Mouse (Mus musculus): ENCODE measurements at regions not wholly inside any gene's neighbourhood (a gene's known extent, or its start where the extent isn't known, plus 50 kb on each side); places are given as distances from the start of the nearest gene placed in this dataset.
"Not testable (repeated sequence)": the region's sequence is repeated elsewhere in the genome, so short reads cannot be mapped to it uniquely, and the experiment has no call there.

DNA sequence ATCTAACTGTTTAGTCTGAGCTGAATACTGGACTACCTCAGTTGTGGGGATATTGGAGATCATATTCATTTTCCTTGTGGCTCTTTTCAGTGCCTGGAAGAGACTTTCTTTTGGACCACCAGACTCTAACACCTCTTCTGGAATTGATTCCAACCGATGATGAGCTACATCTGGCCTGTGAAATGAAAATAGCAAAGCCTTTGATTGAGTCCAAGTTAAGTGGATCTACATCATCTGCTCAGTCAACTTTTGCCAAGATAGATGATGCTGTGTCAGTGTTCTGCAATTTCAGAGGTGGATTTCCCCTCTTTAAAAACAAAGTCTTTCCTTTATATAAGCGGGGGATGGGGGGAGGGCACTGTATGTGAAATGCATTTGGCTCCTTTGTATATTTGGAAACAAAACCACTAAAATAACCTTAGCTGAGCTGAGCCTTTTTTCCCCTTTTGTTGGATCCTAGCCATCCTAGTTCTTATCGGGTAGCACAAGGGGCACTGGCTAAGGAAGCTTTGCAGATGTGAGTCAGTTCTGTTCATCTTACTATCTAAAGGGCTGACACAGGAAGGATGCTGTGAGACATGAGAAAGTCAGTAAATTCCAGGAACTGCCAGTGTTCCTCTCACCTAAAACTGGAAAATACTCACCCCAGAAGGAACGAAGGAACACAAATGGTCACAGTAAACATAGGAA lies 473.8 kb downstream of the Cypt12 start:
- no peak overlapping the region for H3K27ac ChIP-seq (ENCODE audit: low read depth, low read length)
- 83% methylated on average over 4 of the region's 4 CpGs for WGBS
- no peak for DNase-seq (ENCODE audit: low spot score)

DNA sequence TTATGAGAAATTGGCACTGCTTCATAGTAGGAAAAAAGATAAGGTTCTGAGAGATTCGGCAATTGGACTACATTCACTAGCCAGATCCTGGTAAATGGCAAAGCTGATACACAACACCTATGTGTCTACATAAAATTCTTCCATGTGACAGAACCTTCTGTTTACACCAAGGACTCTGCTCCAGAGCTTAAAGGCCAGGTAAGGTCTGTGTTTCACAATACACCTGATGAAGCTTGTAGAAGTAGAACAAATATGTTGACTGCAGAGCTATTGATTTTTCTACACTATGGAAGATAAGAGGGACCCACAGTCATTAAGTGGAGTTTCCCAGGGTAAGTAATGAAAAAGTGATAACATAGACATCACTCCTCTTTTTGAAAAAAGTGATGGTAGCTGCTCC lies 480.7 kb downstream of the Cypt12 start:
- H3K36me3 ChIP-seq (ENCODE audit: control insufficient read depth, insufficient read depth, low read length), result no peaks in the 10 kb centered on the region
- no peak overlapping the region for H3K4me3 ChIP-seq (ENCODE audit: low read depth, low read length)
- DNase-seq (ENCODE audit: low spot score), result no peak
- 92% methylated on average over 1 of the region's 1 CpGs for WGBS
- no peaks in the 10 kb centered on the region for H3K4me1 ChIP-seq (replicated peaks; ENCODE audit: control insufficient read depth, insufficient read depth, low read length)
- H3K27me3 ChIP-seq (ENCODE audit: control insufficient read depth, insufficient read depth, low read length), result no peaks in the 10 kb centered on the region
- H3K9ac ChIP-seq (ENCODE audit: low read depth, low read length), result no peak overlapping the region
- no peak overlapping the region for H3K4me2 ChIP-seq (replicated peaks; ENCODE audit: low read depth, low read length)
- ATAC-seq (ENCODE audit: low FRiP score), result no peak
- H3K9me3 ChIP-seq (ENCODE audit: control insufficient read depth, low read length), result no peaks in the 10 kb centered on the region
- no peak overlapping the region for H3K27ac ChIP-seq (ENCODE audit: low read depth, low read length)

More for the DNA sequence above, 473.8 kb downstream of the Cypt12 start:
- Histone ChIP-seq H3K4me1 (replicated peaks; ENCODE audit: control insufficient read depth, insufficient read depth, low read length) (no peaks in the 10 kb centered on the region), H3K36me3 (ENCODE audit: control insufficient read depth, insufficient read depth, low read length) (no peaks in the 10 kb centered on the region), H3K9ac (ENCODE audit: low read depth, low read length) (no peak overlapping the region), H3K27me3 (ENCODE audit: control insufficient read depth, insufficient read depth, low read length) (no peaks in the 10 kb centered on the region), H3K9me3 (ENCODE audit: control insufficient read depth, low read length) (no peaks in the 10 kb centered on the region), H3K4me2 (replicated peaks; ENCODE audit: low read depth, low read length) (no peak overlapping the region), H3K4me3 (ENCODE audit: low read depth, low read length) (no peak overlapping the region)
- ATAC-seq (ENCODE audit: low FRiP score), result no peak

DNA sequence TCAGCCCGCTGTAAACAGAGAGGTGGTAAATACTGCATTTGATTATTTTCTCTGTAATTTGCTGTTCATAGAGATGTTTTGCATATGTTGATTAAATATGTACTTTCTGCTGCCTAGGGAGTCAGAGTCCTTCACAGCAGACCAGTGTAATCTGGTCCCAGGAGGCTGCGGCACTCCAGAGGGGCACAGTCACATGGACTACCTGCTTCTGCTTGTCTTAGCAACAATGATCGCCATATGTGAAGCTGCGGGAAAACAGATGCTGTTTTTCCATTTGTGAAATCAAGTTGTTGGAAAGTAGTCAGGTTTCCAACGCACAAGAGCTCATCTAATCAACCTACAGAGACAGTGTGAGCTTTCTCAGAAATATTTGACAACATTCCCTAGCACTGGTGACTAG lies 490.6 kb downstream of the Cypt12 start:
- Histone ChIP-seq H3K4me3 (ENCODE audit: low read depth, low read length) (no peak overlapping the region), H3K36me3 (ENCODE audit: control insufficient read depth, insufficient read depth, low read length) (no peaks in the 10 kb centered on the region), H3K27me3 (ENCODE audit: control insufficient read depth, insufficient read depth, low read length) (no peaks in the 10 kb centered on the region), H3K9ac (ENCODE audit: low read depth, low read length) (no peak overlapping the region), H3K4me2 (replicated peaks; ENCODE audit: low read depth, low read length) (no peak overlapping the region), H3K27ac (ENCODE audit: low read depth, low read length) (no peak overlapping the region), H3K4me1 (replicated peaks; ENCODE audit: control insufficient read depth, insufficient read depth, low read length) (no peaks in the 10 kb centered on the region), H3K9me3 (ENCODE audit: control insufficient read depth, low read length) (no peaks in the 10 kb centered on the region)
- 79% methylated on average over 5 of the region's 5 CpGs for WGBS
- DNase-seq (ENCODE audit: low spot score) (no peak), ATAC-seq (ENCODE audit: low FRiP score) (no peak)

DNA sequence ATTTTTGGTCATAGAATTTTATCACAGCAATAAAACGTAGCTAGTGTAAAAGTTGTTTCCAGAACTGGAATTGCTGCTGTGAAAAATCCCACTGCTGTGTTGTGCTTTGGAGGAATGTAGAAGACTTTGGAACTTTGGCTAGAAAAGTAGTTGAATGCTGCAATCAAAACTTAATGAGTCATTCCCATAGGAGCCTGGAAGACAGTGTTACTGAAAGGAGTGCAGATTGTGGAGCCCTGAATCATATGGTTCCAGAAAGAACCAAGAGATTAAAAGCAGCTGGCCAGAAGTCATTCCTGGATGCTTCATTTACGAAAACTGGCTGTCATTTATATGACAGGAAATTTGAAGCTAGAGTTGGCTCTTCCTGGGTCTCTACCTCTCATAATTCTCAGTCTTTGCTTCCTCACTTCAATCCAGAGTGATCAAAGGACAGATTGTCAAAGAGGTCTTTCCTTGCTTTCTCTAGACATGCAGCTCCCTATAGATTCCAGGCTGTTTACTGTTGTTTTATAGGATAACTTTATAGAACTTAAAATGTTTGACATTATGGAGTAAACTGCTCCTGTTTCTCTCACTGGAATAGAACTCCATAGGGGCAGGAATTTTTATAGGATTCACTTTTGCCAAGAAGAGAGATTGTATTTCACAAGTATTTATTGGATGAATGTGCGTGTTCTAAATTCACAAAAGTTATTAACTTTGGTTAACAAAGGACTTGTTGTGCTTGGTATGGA lies 504.2 kb downstream of the Cypt12 start:
- Histone ChIP-seq H3K27me3 (ENCODE audit: control insufficient read depth, insufficient read depth, low read length) (no peaks in the 10 kb centered on the region), H3K27ac (ENCODE audit: low read depth, low read length) (no peak overlapping the region), H3K4me3 (ENCODE audit: low read depth, low read length) (no peak overlapping the region), H3K9me3 (ENCODE audit: control insufficient read depth, low read length) (no peaks in the 10 kb centered on the region), H3K4me1 (replicated peaks; ENCODE audit: control insufficient read depth, insufficient read depth, low read length) (no peaks in the 10 kb centered on the region), H3K9ac (ENCODE audit: low read depth, low read length) (no peak overlapping the region), H3K4me2 (replicated peaks; ENCODE audit: low read depth, low read length) (no peak overlapping the region), H3K36me3 (ENCODE audit: control insufficient read depth, insufficient read depth, low read length) (no peaks in the 10 kb centered on the region)
- 89% methylated on average over 3 of the region's 3 CpGs for WGBS
- DNase-seq (ENCODE audit: low spot score) (no peak), ATAC-seq (ENCODE audit: low FRiP score) (no peak)

DNA sequence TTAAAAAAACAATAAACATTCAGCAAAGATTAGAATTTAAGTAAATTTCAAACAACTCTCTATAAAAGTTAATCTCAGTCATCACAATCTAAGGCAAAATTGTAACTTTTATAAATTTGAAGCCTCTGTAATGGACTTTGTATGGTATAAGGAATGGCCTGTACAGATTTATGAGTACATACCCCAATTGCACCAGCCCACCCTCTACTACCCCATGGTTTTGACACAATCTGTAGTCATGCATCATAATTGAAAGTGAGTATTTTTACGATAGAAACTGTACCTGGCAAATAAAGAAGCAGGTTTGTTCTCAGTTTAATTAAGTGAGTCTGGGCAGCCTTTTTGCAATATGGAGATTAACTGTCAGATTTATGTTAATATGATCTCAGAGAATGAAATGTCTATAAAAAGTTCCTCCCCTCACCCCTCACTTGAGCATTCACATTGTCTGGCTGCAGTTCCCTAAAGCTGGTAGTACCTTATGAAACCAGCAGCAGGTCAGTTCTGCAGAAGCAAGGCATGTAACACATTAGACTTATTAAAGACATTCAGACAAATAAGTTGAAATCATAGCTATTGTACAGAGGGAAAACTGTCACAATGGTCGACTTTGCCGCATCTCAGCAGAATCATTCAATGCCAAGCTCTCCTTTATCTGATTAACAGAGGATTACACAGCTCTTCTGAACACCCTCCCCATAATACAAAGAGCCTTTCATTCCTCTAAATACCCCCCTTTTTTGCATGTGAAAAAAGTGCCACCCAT lies 505.2 kb downstream of the Cypt12 start:
- H3K4me2 ChIP-seq (replicated peaks; ENCODE audit: low read depth, low read length), result no peak overlapping the region
- H3K9me3 ChIP-seq (ENCODE audit: control insufficient read depth, low read length), result no peaks in the 10 kb centered on the region
- no peak overlapping the region for H3K27ac ChIP-seq (ENCODE audit: low read depth, low read length)
- no peaks in the 10 kb centered on the region for H3K27me3 ChIP-seq (ENCODE audit: control insufficient read depth, insufficient read depth, low read length)
- H3K36me3 ChIP-seq (ENCODE audit: control insufficient read depth, insufficient read depth, low read length), result no peaks in the 10 kb centered on the region
- H3K4me3 ChIP-seq (ENCODE audit: low read depth, low read length), result no peak overlapping the region
- peak; percentile 71 for ATAC-seq (ENCODE audit: low FRiP score)
- whole genome bisulfite sequencing, result 76% methylated on average over 1 of the region's 3 CpGs
- no peak overlapping the region for H3K9ac ChIP-seq (ENCODE audit: low read depth, low read length)
- DNase-seq (ENCODE audit: low spot score), result peak; percentile 6
- no peaks in the 10 kb centered on the region for H3K4me1 ChIP-seq (replicated peaks; ENCODE audit: control insufficient read depth, insufficient read depth, low read length)

DNA sequence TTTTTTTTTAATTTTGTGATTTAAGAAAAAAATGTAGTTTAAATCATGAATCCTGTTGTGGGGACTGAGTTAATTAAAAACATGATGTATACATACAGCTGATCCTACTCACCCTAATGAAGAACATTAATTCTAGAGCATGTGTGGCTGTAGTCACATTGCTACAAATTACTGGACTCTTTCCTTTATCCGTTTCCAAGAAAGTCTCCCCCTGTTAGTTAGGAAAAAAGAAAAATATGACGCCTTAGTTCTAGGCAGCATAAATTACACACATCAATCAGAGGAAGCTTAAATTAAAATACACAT lies 505.7 kb downstream of the Cypt12 start:
- no peaks in the 10 kb centered on the region for H3K27me3 ChIP-seq (ENCODE audit: control insufficient read depth, insufficient read depth, low read length)
- WGBS, result 57% methylated on average over 2 of the region's 2 CpGs
- H3K4me3 ChIP-seq (ENCODE audit: low read depth, low read length), result no peak overlapping the region
- H3K9me3 ChIP-seq (ENCODE audit: control insufficient read depth, low read length), result no peaks in the 10 kb centered on the region
- no peak overlapping the region for H3K27ac ChIP-seq (ENCODE audit: low read depth, low read length)
- H3K4me2 ChIP-seq (replicated peaks; ENCODE audit: low read depth, low read length), result no peak overlapping the region
- no peaks in the 10 kb centered on the region for H3K4me1 ChIP-seq (replicated peaks; ENCODE audit: control insufficient read depth, insufficient read depth, low read length)
- DNase-seq (ENCODE audit: low spot score), result no peak
- no peaks in the 10 kb centered on the region for H3K36me3 ChIP-seq (ENCODE audit: control insufficient read depth, insufficient read depth, low read length)
- ATAC-seq (ENCODE audit: low FRiP score), result peak; percentile 57; the same call in 1 of the 2 replicates
- no peak overlapping the region for H3K9ac ChIP-seq (ENCODE audit: low read depth, low read length)

DNA sequence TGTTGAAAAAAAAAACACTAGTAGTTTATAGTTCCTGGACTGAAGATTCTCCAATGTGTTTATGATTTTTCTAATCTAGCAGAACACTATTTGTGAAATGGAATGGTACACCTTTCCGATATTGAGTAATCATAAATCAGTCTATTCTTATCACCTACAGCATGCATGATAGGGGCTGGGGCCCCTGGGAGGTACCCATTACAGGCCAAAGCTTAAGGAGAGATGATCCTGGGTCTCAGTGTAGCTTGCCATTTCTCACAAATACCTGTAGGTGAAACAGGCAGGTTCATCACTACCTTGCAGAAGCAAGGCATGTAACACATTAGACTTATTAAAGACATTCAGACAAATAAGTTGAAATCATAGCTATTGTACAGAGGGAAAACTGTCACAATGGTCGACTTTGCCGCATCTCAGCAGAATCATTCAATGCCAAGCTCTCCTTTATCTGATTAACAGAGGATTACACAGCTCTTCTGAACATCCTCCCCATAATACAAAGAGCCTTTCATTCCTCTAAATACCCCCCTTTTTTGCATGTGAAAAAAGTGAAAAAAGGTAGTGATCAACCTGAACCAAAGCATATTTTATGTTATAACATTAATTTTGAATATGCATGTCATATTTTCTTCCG lies 506.5 kb downstream of the Cypt12 start:
- WGBS, result 90% methylated on average over 2 of the region's 4 CpGs
- H3K9ac ChIP-seq (ENCODE audit: low read depth, low read length), result not testable (repeated sequence)

DNA sequence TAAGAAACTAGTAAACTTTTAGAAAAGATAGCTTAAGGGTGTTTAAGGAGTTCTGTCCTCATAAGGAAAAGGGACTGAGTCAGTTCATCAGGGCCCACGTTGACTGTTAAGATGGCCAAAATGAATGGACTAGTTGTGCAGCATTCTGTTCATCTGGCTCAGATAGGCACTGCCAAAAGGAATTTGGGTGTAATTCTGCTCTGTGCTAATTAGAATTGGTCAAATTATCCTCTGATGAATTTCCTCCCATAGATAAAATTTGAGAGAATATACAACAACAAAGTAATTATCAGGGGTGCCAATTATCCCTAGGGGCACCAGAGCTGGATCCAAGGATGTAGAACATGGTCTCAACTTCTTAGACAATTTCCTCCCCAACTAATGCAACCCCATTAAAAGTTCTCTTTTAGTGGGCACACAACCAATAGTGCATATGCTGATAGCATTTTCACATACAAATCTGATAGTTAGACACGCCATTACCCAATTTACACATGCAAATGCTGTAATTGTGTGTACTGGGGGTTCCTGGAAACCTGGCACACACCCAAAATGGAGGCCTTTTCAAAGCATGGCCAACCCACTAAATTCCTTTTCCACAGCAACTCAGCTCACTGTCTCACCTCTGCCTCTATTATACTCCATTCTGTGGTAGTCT lies 508.0 kb downstream of the Cypt12 start:
- DNase-seq (ENCODE audit: low spot score), result no peak

More for the DNA sequence above, 506.5 kb downstream of the Cypt12 start:
- peak; percentile 18; the same call in 1 of the 2 replicates for ATAC-seq (ENCODE audit: low FRiP score)
- not testable (repeated sequence) for H3K27ac ChIP-seq (ENCODE audit: low read depth, low read length); H3K4me1 ChIP-seq (replicated peaks; ENCODE audit: control insufficient read depth, insufficient read depth, low read length); H3K36me3 ChIP-seq (ENCODE audit: control insufficient read depth, insufficient read depth, low read length); H3K27me3 ChIP-seq (ENCODE audit: control insufficient read depth, insufficient read depth, low read length); H3K4me2 ChIP-seq (replicated peaks; ENCODE audit: low read depth, low read length); H3K9me3 ChIP-seq (ENCODE audit: control insufficient read depth, low read length); DNase-seq (ENCODE audit: low spot score); H3K4me3 ChIP-seq (ENCODE audit: low read depth, low read length)

More for the DNA sequence above, 508.0 kb downstream of the Cypt12 start:
- Histone ChIP-seq H3K36me3 (ENCODE audit: control insufficient read depth, insufficient read depth, low read length) (no peaks in the 10 kb centered on the region), H3K27ac (ENCODE audit: low read depth, low read length) (no peak overlapping the region), H3K9ac (ENCODE audit: low read depth, low read length) (no peak overlapping the region), H3K9me3 (ENCODE audit: control insufficient read depth, low read length) (no peaks in the 10 kb centered on the region), H3K4me3 (ENCODE audit: low read depth, low read length) (no peak overlapping the region), H3K4me1 (replicated peaks; ENCODE audit: control insufficient read depth, insufficient read depth, low read length) (no peaks in the 10 kb centered on the region), H3K4me2 (replicated peaks; ENCODE audit: low read depth, low read length) (no peak overlapping the region), H3K27me3 (ENCODE audit: control insufficient read depth, insufficient read depth, low read length) (no peaks in the 10 kb centered on the region)
- ATAC-seq (ENCODE audit: low FRiP score), result no peak
- WGBS, result 90% methylated on average over 2 of the region's 2 CpGs

Measured in hindbrain, embryonic 11.5 days (tissue).